Mouse (Mus musculus) liver, postnatal 0 days (tissue): ENCODE measurements at regions not wholly inside any gene's neighbourhood (a gene's known extent, or its start where the extent isn't known, plus 50 kb on each side); places are given as distances from the start of the nearest gene placed in this dataset.
A peak's percentile ranks its signal among the peaks of the same experiment; 100 is the strongest.

ENCODE experiments used
- ATAC-seq: fragments of 200-750 bp; cut with Nextera tagmentation; 2 replicates; pipeline ENCODE4 v1.8.0; 2017; ENCODE audit warnings: mild to moderate bottlenecking, moderate library complexity
- DNase-seq: peaks from one replicate; pipeline ENCODE4 v3.0.0-alpha.2; 2016
- H3K27ac ChIP-seq: fragments of 300-500 bp; sonication (generic); 2 replicates; pipeline ENCODE4 v1.5.1; 2014; ENCODE audit warnings: antibody characterized with exemption, moderate library complexity, mild to moderate bottlenecking, low read depth
- H3K27me3 ChIP-seq: fragments of 300-500 bp; sonication (generic); 2 replicates; pipeline ENCODE4 v1.6.1; 2014; ENCODE audit warnings: low read length, control low read depth, mixed read lengths; ENCODE audit not compliant: insufficient read depth
- H3K36me3 ChIP-seq: fragments of 300-500 bp; sonication (generic); replicated peaks from 2 replicates; pipeline ENCODE4 v1.6.1; 2014; ENCODE audit warnings: mild to moderate bottlenecking, control low read depth, low read length, moderate library complexity, mixed read lengths; ENCODE audit not compliant: insufficient read depth
- H3K4me1 ChIP-seq: fragments of 300-500 bp; sonication (generic); 2 replicates; pipeline ENCODE4 v1.6.1; 2014; ENCODE audit warnings: antibody characterized with exemption, mild to moderate bottlenecking, control low read depth; ENCODE audit not compliant: insufficient read depth
- H3K4me2 ChIP-seq: fragments of 300-500 bp; sonication (generic); 2 replicates; pipeline ENCODE4 v1.6.1; 2014; ENCODE audit warnings: low read depth, mild to moderate bottlenecking, low read length, moderate library complexity, mixed read lengths
- H3K4me3 ChIP-seq: fragments of 300-500 bp; sonication (generic); 2 replicates; pipeline ENCODE4 v1.5.1; 2014; ENCODE audit warnings: low read depth, low read length
- H3K9ac ChIP-seq: fragments of 300-500 bp; sonication (generic); replicated peaks from 2 replicates; pipeline ENCODE4 v1.6.1; 2014; ENCODE audit warnings: mild to moderate bottlenecking, moderate library complexity
- H3K9me3 ChIP-seq: fragments of 300-500 bp; sonication (generic); 2 replicates; pipeline ENCODE4 v1.6.1; 2016; ENCODE audit warnings: mild to moderate bottlenecking, control low read depth, low read length, mixed read lengths
- CTCF ChIP-seq: sonication (generic); IDR thresholded peaks from 2 replicates; pipeline ENCODE4 v1.5.1; 2016; ENCODE audit warnings: antibody characterized with exemption, low read depth
- EP300 ChIP-seq: IDR thresholded peaks from 2 replicates; pipeline ENCODE4 v1.6.1; 2016; ENCODE audit warnings: antibody characterized with exemption, low read depth, mild to moderate bottlenecking
- WGBS: fragments of 180-500 bp; shearing (Covaris S2); extraction: QIAGEN DNeasy Blood & Tissue Kit; methylation state at CpG from one replicate; pipeline ENCODE4 v1.1.7; 2014; ENCODE audit not compliant: insufficient replicate concordance; 5-methylcytosine and 5-hydroxymethylcytosine counted together

GRCm38 (mm10) chr6:117570346-117570745, 270.6 kb upstream of the Zfp637 start:
- ATAC-seq (no peak), DNase-seq (no peak)
- no peak overlapping the region for H3K4me2 ChIP-seq
- H3K9me3 ChIP-seq, result no peaks in the 10 kb centered on the region
- TF ChIP-seq CTCF, result no peak
- no peak for TF ChIP-seq EP300
- H3K36me3 ChIP-seq, result no peaks in the 10 kb centered on the region
- no peak overlapping the region for H3K9ac ChIP-seq
- no peaks in the 10 kb centered on the region for H3K4me1 ChIP-seq
- WGBS, result 37% methylated on average over 7 of the region's 7 CpGs
- H3K27me3 ChIP-seq, result no peaks in the 10 kb centered on the region
- H3K27ac ChIP-seq, result no peak overlapping the region
- no peak overlapping the region for H3K4me3 ChIP-seq

GRCm38 (mm10) chr6:117570791-117571190, 270.2 kb upstream of the Zfp637 start:
- Histone ChIP-seq H3K9me3 (no peaks in the 10 kb centered on the region), H3K4me3 (no peak overlapping the region), H3K27me3 (no peaks in the 10 kb centered on the region), H3K4me2 (no peak overlapping the region), H3K36me3 (no peaks in the 10 kb centered on the region), H3K9ac (no peak overlapping the region), H3K27ac (no peak overlapping the region), H3K4me1 (no peaks in the 10 kb centered on the region)
- ATAC-seq (no peak), DNase-seq (no peak)
- WGBS, result 76% methylated on average over 4 of the region's 4 CpGs
- TF ChIP-seq CTCF (no peak), EP300 (no peak)

GRCm38 (mm10) chr6:117572006-117572405, 269.0 kb upstream of the Zfp637 start:
- no peak overlapping the region for H3K9ac ChIP-seq
- ATAC-seq (no peak), DNase-seq (no peak)
- no peak overlapping the region for H3K4me2 ChIP-seq
- TF ChIP-seq CTCF (no peak), EP300 (no peak)
- H3K27me3 ChIP-seq, result no peaks in the 10 kb centered on the region
- 88% methylated on average over 14 of the region's 14 CpGs for WGBS
- H3K4me3 ChIP-seq, result no peak overlapping the region
- H3K27ac ChIP-seq, result no peak overlapping the region
- H3K4me1 ChIP-seq, result no peaks in the 10 kb centered on the region
- H3K9me3 ChIP-seq, result no peaks in the 10 kb centered on the region
- no peaks in the 10 kb centered on the region for H3K36me3 ChIP-seq

GRCm38 (mm10) chr6:117573371-117573770, 267.6 kb upstream of the Zfp637 start:
- ATAC-seq (no peak), DNase-seq (no peak)
- TF ChIP-seq EP300 (no peak), CTCF (no peak)
- Histone ChIP-seq H3K36me3 (no peaks in the 10 kb centered on the region), H3K4me2 (no peak overlapping the region), H3K9me3 (no peaks in the 10 kb centered on the region), H3K4me3 (no peak overlapping the region), H3K9ac (no peak overlapping the region), H3K27ac (no peak overlapping the region), H3K27me3 (no peaks in the 10 kb centered on the region), H3K4me1 (no peaks in the 10 kb centered on the region)
- 86% methylated on average over 8 of the region's 8 CpGs for WGBS

- no peak for DNase-seq
- Histone ChIP-seq H3K27me3 (no peaks in the 10 kb centered on the region), H3K9ac (no peak overlapping the region), H3K27ac (no peak overlapping the region), H3K36me3 (no peaks in the 10 kb centered on the region), H3K4me1 (no peaks in the 10 kb centered on the region), H3K4me3 (no peak overlapping the region), H3K4me2 (no peak overlapping the region), H3K9me3 (no peaks in the 10 kb centered on the region)
- ATAC-seq, result no peak
- TF ChIP-seq CTCF (no peak), EP300 (no peak)
- WGBS, result 54% methylated on average over 10 of the region's 10 CpGs
These were observed 266.8 kb upstream of the Zfp637 start for GRCm38 (mm10) chr6:117574146-117574545.

- no peak for TF ChIP-seq CTCF
- TF ChIP-seq EP300, result no peak
- Histone ChIP-seq H3K4me2 (no peak overlapping the region), H3K27me3 (no peaks in the 10 kb centered on the region), H3K27ac (no peak overlapping the region), H3K9me3 (no peaks in the 10 kb centered on the region), H3K9ac (no peak overlapping the region), H3K4me3 (no peak overlapping the region), H3K36me3 (no peaks in the 10 kb centered on the region), H3K4me1 (no peaks in the 10 kb centered on the region)
- no peak for ATAC-seq
- 72% methylated on average over 5 of the region's 5 CpGs for WGBS
- DNase-seq, result peak; percentile 9
These were observed 265.9 kb upstream of the Zfp637 start for GRCm38 (mm10) chr6:117575057-117575456.

GRCm38 (mm10) chr6:117576021-117576420, 265.0 kb upstream of the Zfp637 start:
- Histone ChIP-seq H3K9me3 (no peaks in the 10 kb centered on the region), H3K36me3 (no peaks in the 10 kb centered on the region), H3K27ac (no peak overlapping the region), H3K4me3 (no peak overlapping the region), H3K4me1 (no peaks in the 10 kb centered on the region), H3K9ac (no peak overlapping the region), H3K27me3 (no peaks in the 10 kb centered on the region), H3K4me2 (no peak overlapping the region)
- ATAC-seq (no peak), DNase-seq (peak; percentile 4)
- 84% methylated on average over 9 of the region's 9 CpGs for WGBS
- TF ChIP-seq CTCF, result no peak
- no peak for TF ChIP-seq EP300
